In genomic region chr5:129846752-129847557, GRCm38 (mm10) we compare ENCODE assay signal across 8 mouse cellular contexts. TPM values are rescaled to one million over a fixed set of nuclear protein-coding genes. Genes with fewer than 3 reads are reported as not detected.
A peak's percentile ranks its signal among the peaks of the same experiment; 100 is the strongest.
DNase-seq lines count a peak whose midpoint lies in the region; ATAC-seq lines count a peak whose summit lies in the region.

TSS of gene Sumf2 (plus strand) at chr5:129846986.

- H3K9me3 ChIP-seq in forebrain, embryonic 14.5 days (replicated peaks; ENCODE audit: control insufficient read depth, low read length) = no peaks in the 10 kb centered on the region
- no peaks in the 10 kb centered on the region for H3K9me3 ChIP-seq in neural tube, embryonic 15.5 days (replicated peaks)

- peak; percentile 98 for ATAC-seq in forebrain, embryonic 14.5 days
- peak; percentile 97 for ATAC-seq in neural tube, embryonic 15.5 days (ENCODE audit: low FRiP score)

- peak within 1 kb of the TSS; percentile 75 for H3K9ac ChIP-seq in forebrain, embryonic 14.5 days (ENCODE audit: low read length)
- peak within 1 kb of the TSS; percentile 79 for H3K9ac ChIP-seq in neural tube, embryonic 15.5 days (replicated peaks)

- peak within 1 kb of the TSS; percentile 61 for H3K4me2 ChIP-seq in forebrain, embryonic 14.5 days (ENCODE audit: low read length)
- H3K4me2 ChIP-seq in neural tube, embryonic 15.5 days = peak within 1 kb of the TSS; percentile 67

- peak within 1 kb of the TSS; percentile 75 for H3K27ac ChIP-seq in forebrain, embryonic 14.5 days (ENCODE audit: low read depth, low read length)
- peak within 1 kb of the TSS; percentile 82 for H3K27ac ChIP-seq in neural tube, embryonic 15.5 days (replicated peaks)

- no peaks in the 10 kb centered on the region for H3K27me3 ChIP-seq in forebrain, embryonic 14.5 days (replicated peaks; ENCODE audit: control insufficient read depth, insufficient read depth, low read length)
- no peaks in the 10 kb centered on the region for H3K27me3 ChIP-seq in neural tube, embryonic 15.5 days (replicated peaks)

- peaks cover 6% of the 10 kb centered on the region; the same call in 1 of the 2 replicates for H3K4me1 ChIP-seq in forebrain, embryonic 14.5 days (ENCODE audit: control insufficient read depth, insufficient read depth, low read length)
- H3K4me1 ChIP-seq in neural tube, embryonic 15.5 days = peaks cover 18% of the 10 kb centered on the region

- intact Hi-C loops in heart, postnatal 14 days (cut with DNase I) = no loop called here

- WGBS in forebrain, embryonic 14.5 days = 14% methylated on average over 22 of the region's 22 CpGs
- WGBS in neural tube, embryonic 15.5 days = 10% methylated on average over 22 of the region's 22 CpGs

- H3K36me3 ChIP-seq in forebrain, embryonic 14.5 days (ENCODE audit: control insufficient read depth, insufficient read depth, low read length) = peaks cover 20% of the 10 kb centered on the region
- peaks cover 31% of the 10 kb centered on the region for H3K36me3 ChIP-seq in neural tube, embryonic 15.5 days

- H3K4me3 ChIP-seq in forebrain, embryonic 14.5 days (ENCODE audit: low read depth, low read length) = peak within 1 kb of the TSS; percentile 59
- peak within 1 kb of the TSS; percentile 83 for H3K4me3 ChIP-seq in neural tube, embryonic 15.5 days (replicated peaks)

- DNase-seq in ES-CJ7 (ENCODE audit: low read depth, low spot score) = peak; percentile 97
- peak; percentile 94 for DNase-seq in cerebellum, adult 11 months
- DNase-seq in forebrain, embryonic 14.5 days (ENCODE audit: low spot score) = peak; percentile 97
- DNase-seq in heart, postnatal 14 days = peak; percentile 97
- peak; percentile 94 for DNase-seq in layer of hippocampus, adult 11-12 months (ENCODE audit: low spot score)
- DNase-seq in lung, adult 18-20 months = peak; percentile 95 to 97
- DNase-seq in testis, postnatal 14 days (ENCODE audit: low spot score) = peak; percentile 93

RNA-seq across cellular contexts. Expression of gene Sumf2, which starts in this region (rescaled TPM):
- 22.1 and 25.9 TPM in 2 replicates for polyA plus RNA-seq in forebrain, embryonic 14.5 days (2014; fragmentation: Nextera tagmentation; extraction: Ambion mirVana)
- 10 to 100 TPM; 12.9 to 15.9 TPM for total RNA-seq in heart, postnatal 14 days (2021)
- polyA plus RNA-seq in neural tube, embryonic 15.5 days (2015; fragmentation: Nextera tagmentation; extraction: Ambion mirVana) = 28.0 and 32.4 TPM in 2 replicates

Comparison
In these comparisons a context has a peak if more than half of its experiments do, and no peak if none do; other contexts are left out.
1. Peak in every context shown above with its lines: DNase-seq, ATAC-seq, H3K4me3 ChIP-seq and H3K27ac ChIP-seq.